Mouse (Mus musculus): ENCODE data around the gene Gm9758. TPM values are rescaled to one million over a fixed set of nuclear protein-coding genes. Genes with fewer than 3 reads are reported as not detected.

The Gm9758 gene
- polyA plus RNA-seq, 1 experiment = not detected

Other genes with a start within 250 kb of the Gm9758 start
- not detected in 2 replicates for gene Speer4e, start 23.5 kb upstream of the Gm9758 start, polyA plus RNA-seq (2012; rRNA removed)
- gene Gm10354, start 64.0 kb upstream of the Gm9758 start, polyA plus RNA-seq (2012; rRNA removed) = not detected in 2 replicates
- not detected in 2 replicates for gene Gm17019, start 118.1 kb upstream of the Gm9758 start, polyA plus RNA-seq (2012; rRNA removed)

Data from brain, embryonic 14.5 days (tissue).